Mouse (Mus musculus): Measurements from ENCODE around the gene Cyp11a1.

GRCm38 (mm10) chr9:58074561-58074960, 68.3 kb downstream of the Cyp11a1 start:
- TF ChIP-seq CTCF (IDR thresholded peaks at IDR 0.05; ENCODE audit: insufficient read depth, low read length) (no peak), POLR2A (IDR thresholded peaks at IDR 0.05; ENCODE audit: borderline replicate concordance, extremely low read depth, low read depth, low read length) (no peak)

Measured in lung, adult 2 months (tissue).